Mouse (Mus musculus) adrenal gland (tissue): ENCODE measurements around the gene Dtnbp1.

Experiments
- intact Hi-C: fragments of 180-260 bp; cut with DNase I; formaldehyde crosslinking; loops from one replicate; pipeline ENCODE4 v1.15.1; 2025

Dtnbp1 gene

GRCm38 (mm10) chr13:44953546-44954231 lies 48.3 kb downstream of the Dtnbp1 start:
- intact Hi-C loops: no loop called here

- intact Hi-C loops: no loop called here
Observed at GRCm38 (mm10) chr13:44952393-44953086, 49.4 kb downstream of the Dtnbp1 start.

- intact Hi-C loops: no loop called here
Observed at GRCm38 (mm10) chr13:44948320-44949250, 53.4 kb downstream of the Dtnbp1 start.

- intact Hi-C loops: no loop called here
Observed at GRCm38 (mm10) chr13:44946880-44947635, 54.9 kb downstream of the Dtnbp1 start.

GRCm38 (mm10) chr13:44943618-44944017 lies 58.3 kb downstream of the Dtnbp1 start:
- intact Hi-C loops: no loop called here

- intact Hi-C loops: no loop called here
Observed at GRCm38 (mm10) chr13:44939326-44940035, 62.5 kb downstream of the Dtnbp1 start.

GRCm38 (mm10) chr13:44937681-44938080 lies 64.3 kb downstream of the Dtnbp1 start:
- intact Hi-C loops: no loop called here

- intact Hi-C loops: no loop called here
Observed at GRCm38 (mm10) chr13:44933575-44933974, 68.4 kb downstream of the Dtnbp1 start.

GRCm38 (mm10) chr13:44932307-44933264 lies 69.4 kb downstream of the Dtnbp1 start:
- intact Hi-C loops: no loop called here

- intact Hi-C loops: no loop called here
Observed at GRCm38 (mm10) chr13:44926311-44926710, 75.6 kb downstream of the Dtnbp1 start.

- intact Hi-C loops: no loop called here
Observed at GRCm38 (mm10) chr13:44925173-44925572, 76.8 kb downstream of the Dtnbp1 start.

GRCm38 (mm10) chr13:44924042-44924441 lies 77.9 kb downstream of the Dtnbp1 start:
- intact Hi-C loops: no loop called here

GRCm38 (mm10) chr13:44921721-44922120 lies 80.2 kb downstream of the Dtnbp1 start:
- intact Hi-C loops: no loop called here

- intact Hi-C loops: no loop called here
Observed at GRCm38 (mm10) chr13:44921095-44921494, 80.9 kb downstream of the Dtnbp1 start.

GRCm38 (mm10) chr13:44918269-44918668 lies 83.7 kb downstream of the Dtnbp1 start:
- intact Hi-C loops: no loop called here

GRCm38 (mm10) chr13:44917202-44917601 lies 84.7 kb downstream of the Dtnbp1 start:
- intact Hi-C loops: no loop called here

GRCm38 (mm10) chr13:44915945-44916344 lies 86.0 kb downstream of the Dtnbp1 start:
- intact Hi-C loops: no loop called here

- intact Hi-C loops: no loop called here
Observed at GRCm38 (mm10) chr13:44915382-44915781, 86.6 kb downstream of the Dtnbp1 start.

GRCm38 (mm10) chr13:44913560-44913959 lies 88.4 kb downstream of the Dtnbp1 start:
- intact Hi-C loops: no loop called here
